Mouse (Mus musculus) splenic B cell, adult 2 months (primary cell): ENCODE data around the gene Bach2.

Experiments used
- DNase-seq: peaks from one replicate; pipeline ENCODE4 v3.0.0-alpha.2; 2011; ENCODE audit warnings: low read depth, low spot score
- H3K27me3 ChIP-seq: 2 replicates; pipeline ENCODE4 v1.6.1; 2012; ENCODE audit warnings: mild to moderate bottlenecking, low read length, moderate library complexity, mixed read lengths; ENCODE audit not compliant: control insufficient read depth, poor library complexity, insufficient read depth, severe bottlenecking
- H3K36me3 ChIP-seq: 2 replicates; pipeline ENCODE4 v1.6.1; 2012; ENCODE audit warnings: mild to moderate bottlenecking, low read length, moderate library complexity, mixed read lengths; ENCODE audit not compliant: control insufficient read depth, poor library complexity, insufficient read depth, severe bottlenecking

Gene Bach2

GRCm38 (mm10) chr4:32524282-32524681 lies 285.7 kb downstream of the Bach2 start:
- peaks cover 11% of the 10 kb centered on the region for H3K36me3 ChIP-seq
- H3K27me3 ChIP-seq = no peaks in the 10 kb centered on the region
- no peak for DNase-seq

DNA sequence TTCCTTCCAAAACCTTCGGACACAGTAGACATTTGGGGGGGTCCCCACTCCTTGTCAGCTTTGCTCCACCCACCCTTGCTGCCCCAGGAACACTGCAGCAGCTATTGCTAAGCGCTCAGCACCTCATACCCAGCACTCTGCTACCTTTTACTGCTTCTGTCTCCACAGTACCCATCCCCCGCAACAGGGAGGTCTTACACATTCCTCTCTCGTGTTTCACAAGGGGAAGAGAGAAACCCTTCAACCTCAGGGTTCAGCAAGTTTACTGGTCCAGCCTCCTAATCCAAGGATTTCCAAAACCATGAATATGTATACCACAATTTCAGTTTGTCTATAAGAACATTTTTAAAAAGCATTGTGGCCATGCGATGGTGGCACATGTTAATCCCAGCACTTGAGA lies 286.4 kb downstream of the Bach2 start:
- Histone ChIP-seq H3K36me3 (peaks cover 6% of the 10 kb centered on the region; the same call in 1 of the 2 replicates), H3K27me3 (no peaks in the 10 kb centered on the region)
- no peak for DNase-seq

DNA sequence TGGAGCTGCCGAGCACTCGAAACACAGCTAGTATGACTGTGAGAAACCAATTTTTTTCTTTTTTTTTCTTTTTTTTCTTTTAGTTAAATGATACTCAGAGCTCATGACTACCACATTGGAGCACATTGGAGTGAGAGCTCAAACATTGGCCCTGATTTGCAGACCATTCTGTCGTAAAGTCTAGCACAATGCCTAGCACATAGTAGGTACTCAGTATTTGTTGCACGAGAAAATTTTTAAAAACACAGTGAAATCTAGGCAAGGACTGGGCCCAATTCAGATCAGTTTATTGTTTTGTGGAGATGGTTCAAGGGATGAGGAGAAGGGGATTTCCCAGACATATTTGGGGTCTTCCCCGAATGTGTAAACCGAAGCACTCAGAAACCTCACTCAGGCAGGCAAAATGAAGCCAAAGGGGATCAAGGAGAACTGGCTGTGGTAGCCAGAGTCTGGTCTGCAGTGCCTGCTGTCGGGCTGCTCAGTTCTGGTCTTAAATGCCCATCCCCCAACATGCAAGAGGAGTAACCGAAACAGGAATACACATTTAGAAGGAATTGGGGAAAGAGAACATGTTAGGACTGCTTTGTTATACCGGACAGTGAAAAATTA lies 287.7 kb downstream of the Bach2 start:
- Histone ChIP-seq H3K36me3 (peaks cover 6% of the 10 kb centered on the region), H3K27me3 (no peaks in the 10 kb centered on the region)
- DNase-seq = no peak

GRCm38 (mm10) chr4:32529443-32529995 lies 290.9 kb downstream of the Bach2 start:
- no peak for DNase-seq
- no peaks in the 10 kb centered on the region for H3K27me3 ChIP-seq
- H3K36me3 ChIP-seq = peaks cover 13% of the 10 kb centered on the region

DNA sequence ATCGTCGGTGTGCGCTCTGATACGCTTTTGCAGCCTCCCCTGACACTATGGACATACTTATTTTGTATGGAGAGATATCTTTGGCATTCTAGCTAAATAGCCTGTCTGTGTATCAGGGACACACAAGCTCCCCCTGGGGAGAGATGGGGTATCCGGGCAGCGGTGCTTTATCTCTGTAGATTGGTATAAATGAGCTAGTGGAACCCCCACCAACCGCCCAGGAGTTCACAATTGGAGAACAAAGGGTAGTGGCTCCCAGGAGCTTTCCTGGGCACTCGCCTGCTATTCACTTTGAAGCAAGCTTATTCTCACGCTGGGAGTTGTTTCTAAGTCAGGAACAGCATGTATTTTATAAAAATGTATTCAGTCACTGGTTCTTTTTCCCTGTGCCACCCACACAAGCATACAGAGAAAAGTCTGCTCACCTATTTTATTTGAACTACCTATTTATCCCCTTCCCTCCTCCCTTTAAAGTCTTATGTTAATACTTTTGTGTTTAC lies 291.9 kb downstream of the Bach2 start:
- peaks cover 13% of the 10 kb centered on the region for H3K36me3 ChIP-seq
- no peak for DNase-seq
- no peaks in the 10 kb centered on the region for H3K27me3 ChIP-seq

GRCm38 (mm10) chr4:32530921-32531846 lies 292.6 kb downstream of the Bach2 start:
- H3K36me3 ChIP-seq = peaks cover 15% of the 10 kb centered on the region
- no peaks in the 10 kb centered on the region for H3K27me3 ChIP-seq
- no peak for DNase-seq

- DNase-seq = no peak
- Histone ChIP-seq H3K36me3 (peaks cover 17% of the 10 kb centered on the region), H3K27me3 (no peaks in the 10 kb centered on the region)
Observed at GRCm38 (mm10) chr4:32532079-32532478, 293.5 kb downstream of the Bach2 start.

DNA sequence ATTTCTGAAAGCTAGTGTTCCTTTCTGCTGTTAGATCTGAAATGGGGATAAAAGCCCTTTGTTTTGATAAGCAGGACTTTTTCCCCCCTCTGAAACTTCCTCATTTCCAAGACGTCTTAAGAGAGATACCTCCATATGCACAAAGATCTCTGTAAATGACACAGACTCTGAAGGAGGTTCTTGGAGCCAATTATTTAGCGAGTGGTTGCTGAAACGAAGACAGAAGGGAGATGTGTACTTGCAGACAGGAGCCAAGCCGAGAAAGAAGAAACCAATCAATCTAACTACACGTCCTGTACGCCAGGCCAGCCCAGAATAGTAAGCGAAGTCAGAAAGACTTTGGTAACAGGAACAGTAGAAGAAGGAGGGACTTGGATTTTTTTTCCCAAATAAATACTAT lies 295.1 kb downstream of the Bach2 start:
- DNase-seq = no peak
- peaks cover 17% of the 10 kb centered on the region for H3K36me3 ChIP-seq
- no peaks in the 10 kb centered on the region for H3K27me3 ChIP-seq

DNA sequence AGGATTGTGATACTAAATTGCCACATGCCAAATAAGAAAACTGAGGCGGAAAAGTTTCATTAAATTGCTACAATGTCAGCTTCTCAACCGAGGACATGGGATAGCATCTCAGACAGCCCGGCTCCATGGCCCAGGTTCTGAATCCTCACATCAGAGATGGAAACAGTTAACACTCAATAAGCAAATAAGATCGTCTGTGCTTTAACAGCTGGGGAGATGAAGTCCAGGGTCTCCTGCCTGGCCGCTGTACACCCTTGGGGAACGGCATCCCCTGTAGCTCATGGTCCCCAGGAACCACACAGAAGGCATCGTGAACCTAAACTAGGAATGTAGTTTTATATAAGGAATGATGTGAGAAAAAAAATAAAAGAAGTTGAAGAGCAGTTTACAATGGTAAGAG lies 297.0 kb downstream of the Bach2 start:
- Histone ChIP-seq H3K27me3 (no peaks in the 10 kb centered on the region), H3K36me3 (peaks cover 13% of the 10 kb centered on the region)
- no peak for DNase-seq

GRCm38 (mm10) chr4:32536870-32537508 lies 298.4 kb downstream of the Bach2 start:
- H3K27me3 ChIP-seq = no peaks in the 10 kb centered on the region
- no peak for DNase-seq
- peaks cover 10% of the 10 kb centered on the region for H3K36me3 ChIP-seq

GRCm38 (mm10) chr4:32538088-32538487 lies 299.5 kb downstream of the Bach2 start:
- peak; percentile 27 for DNase-seq
- Histone ChIP-seq H3K36me3 (peaks cover 11% of the 10 kb centered on the region), H3K27me3 (no peaks in the 10 kb centered on the region)

GRCm38 (mm10) chr4:32538488-32538887 lies 299.9 kb downstream of the Bach2 start:
- peaks cover 9% of the 10 kb centered on the region for H3K36me3 ChIP-seq
- DNase-seq = no peak
- H3K27me3 ChIP-seq = no peaks in the 10 kb centered on the region

- H3K36me3 ChIP-seq = peaks cover 6% of the 10 kb centered on the region
- DNase-seq = no peak
- H3K27me3 ChIP-seq = no peaks in the 10 kb centered on the region
Observed at GRCm38 (mm10) chr4:32538987-32539386, 300.4 kb downstream of the Bach2 start.

GRCm38 (mm10) chr4:32544821-32545545 lies 306.4 kb downstream of the Bach2 start:
- peaks cover 7% of the 10 kb centered on the region for H3K36me3 ChIP-seq
- no peaks in the 10 kb centered on the region for H3K27me3 ChIP-seq
- DNase-seq = peak; percentile 18
